Mouse (Mus musculus) mouse embryonic stem cell (cell line): ENCODE measurements around the gene Olfml1.

Experiments used
- in situ Hi-C, 2 experiments: fragments of 300-500 bp; cut with MboI; formaldehyde crosslinking; loops; 1 replicate in 1 of 2; 3 replicates in 1 of 2; pipeline ENCODE4 v1.14.3; 2019 to 2020; ENCODE audit warnings: low sequenced_read_pairs in 2 of 2, low pct_unique_long_range_greater_than_20kb in 1 of 2, mixed read lengths in 1 of 2; ENCODE audit not compliant: unreplicated experiment in 1 of 2

Olfml1 gene

GRCm38 (mm10) chr7:107625781-107626180 lies 58.5 kb downstream of the Olfml1 start:
- in situ Hi-C loops, result no loop called here

GRCm38 (mm10) chr7:107628383-107628782 lies 61.1 kb downstream of the Olfml1 start:
- in situ Hi-C loops, result no loop called here

- in situ Hi-C loops, result no loop called here
Measured at GRCm38 (mm10) chr7:107633201-107633600, 66.0 kb downstream of the Olfml1 start.

GRCm38 (mm10) chr7:107637398-107637797 lies 70.2 kb downstream of the Olfml1 start:
- in situ Hi-C loops, result no loop called here

- in situ Hi-C loops, result no loop called here
Measured at GRCm38 (mm10) chr7:107638026-107638425, 70.8 kb downstream of the Olfml1 start.
